Mouse (Mus musculus): ENCODE data around the gene Mblac1.

DNA sequence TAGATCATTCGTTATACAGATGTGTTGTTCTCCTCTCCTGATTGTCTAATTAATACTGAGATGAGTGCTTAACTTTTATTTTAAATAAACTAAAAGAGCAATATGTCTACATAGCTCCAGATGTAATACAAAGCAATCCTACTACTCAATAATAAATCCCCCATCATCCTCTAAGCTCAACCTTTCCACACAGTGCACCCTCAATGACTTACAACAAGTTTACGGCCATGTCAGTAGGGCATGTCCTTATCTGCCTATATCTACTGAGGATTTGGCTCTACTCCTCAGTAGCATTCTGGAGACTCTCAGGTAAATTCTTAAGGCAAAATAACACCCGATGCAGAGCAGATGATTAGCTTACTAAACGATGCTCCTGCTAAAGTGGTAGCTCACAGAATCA lies 13.8 kb downstream of the Mblac1 start:
- TF ChIP-seq MAFK (IDR thresholded peaks at IDR 0.05; ENCODE audit: insufficient read depth, low read depth, low read length) (no peak), HCFC1 (IDR thresholded peaks at IDR 0.05; ENCODE audit: borderline replicate concordance, insufficient read depth, low read length) (no peak), ZC3H11A (IDR thresholded peaks at IDR 0.05; ENCODE audit: borderline replicate concordance, low read depth, low read length) (no peak), CHD2 (IDR thresholded peaks at IDR 0.05; ENCODE audit: low read depth, low read length) (no peak)

Measured in ES-E14 (cell line).